Mouse (Mus musculus) gastrocnemius, postnatal 10 days (tissue): Measurements from ENCODE around the gene Fntb. TPM values are rescaled to one million over a fixed set of nuclear protein-coding genes. Genes with fewer than 3 reads are reported as not detected.
"Not testable (repeated sequence)": the region's sequence is repeated elsewhere in the genome, so short reads cannot be mapped to it uniquely, and the experiment has no call there.

Source experiments
- DNase-seq: peaks from one replicate; pipeline ENCODE4 v3.0.0; 2021; ENCODE audit warnings: mixed read lengths
- total RNA-seq, 2 experiments: library from RNA; stranded (reverse); gene quantifications; 2 replicates each; pipeline ENCODE4 v1.2.3; 2021

Gene Fntb
- total RNA-seq, 2 experiments from 2014 or later: 17.0 to 18.1 TPM

DNA sequence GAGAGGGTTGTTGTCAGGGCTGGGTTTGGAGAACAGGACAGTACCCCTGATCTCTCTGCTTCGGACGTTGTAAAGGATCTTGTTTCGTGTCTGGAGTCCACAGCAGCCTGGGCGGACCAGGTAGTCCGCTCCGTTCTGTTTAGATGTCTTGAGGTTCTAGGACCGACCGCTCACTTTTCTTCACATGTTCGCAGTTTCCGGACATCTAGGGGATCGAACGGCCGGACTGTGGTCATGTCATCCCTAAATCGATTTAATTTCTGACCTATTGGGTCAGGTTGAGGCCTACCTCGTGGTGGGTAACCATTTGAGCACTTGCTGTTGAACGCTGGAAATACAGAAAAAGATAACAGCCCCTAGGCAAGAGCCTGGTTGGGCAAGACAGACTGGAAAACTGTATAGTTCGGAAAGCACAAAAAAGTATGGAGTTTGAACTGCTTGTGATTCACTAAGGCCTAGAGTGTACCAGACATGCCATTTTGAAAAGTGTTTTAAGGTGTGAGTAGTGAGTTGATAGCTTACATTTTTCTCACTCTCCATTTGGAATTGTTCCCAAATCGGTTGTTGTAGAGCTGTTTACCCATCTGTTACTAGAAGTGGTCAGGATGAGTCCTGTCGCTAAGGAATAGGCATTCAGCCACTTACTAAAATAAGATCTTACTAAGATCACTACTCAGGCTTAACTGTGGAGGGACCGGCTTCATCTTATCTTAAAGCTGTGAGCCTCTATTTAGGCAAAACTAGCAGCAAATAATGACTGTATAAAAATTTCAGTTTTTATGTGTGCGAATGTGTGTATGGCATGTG lies 72.7 kb downstream of the Fntb start:
- DNase-seq: no peak

DNA sequence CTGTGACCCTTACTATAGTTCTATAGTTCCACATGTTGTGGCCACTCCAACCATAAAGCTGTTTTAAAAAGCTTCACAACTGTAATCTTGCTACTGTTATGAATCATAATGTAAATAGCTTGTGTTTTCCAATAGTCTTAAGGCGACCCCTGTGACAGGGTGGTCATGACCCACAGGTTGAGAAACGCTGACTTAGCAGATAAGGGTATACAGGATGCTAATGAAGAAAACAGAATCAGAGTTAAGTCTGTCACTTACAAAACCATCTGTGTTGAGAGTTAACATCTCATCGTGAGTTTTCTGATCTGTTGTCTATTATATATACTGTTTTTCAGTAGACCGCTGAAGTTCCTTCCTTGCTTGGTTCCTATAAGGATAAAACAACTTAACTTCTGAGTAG lies 73.9 kb downstream of the Fntb start:
- DNase-seq: no peak

DNA sequence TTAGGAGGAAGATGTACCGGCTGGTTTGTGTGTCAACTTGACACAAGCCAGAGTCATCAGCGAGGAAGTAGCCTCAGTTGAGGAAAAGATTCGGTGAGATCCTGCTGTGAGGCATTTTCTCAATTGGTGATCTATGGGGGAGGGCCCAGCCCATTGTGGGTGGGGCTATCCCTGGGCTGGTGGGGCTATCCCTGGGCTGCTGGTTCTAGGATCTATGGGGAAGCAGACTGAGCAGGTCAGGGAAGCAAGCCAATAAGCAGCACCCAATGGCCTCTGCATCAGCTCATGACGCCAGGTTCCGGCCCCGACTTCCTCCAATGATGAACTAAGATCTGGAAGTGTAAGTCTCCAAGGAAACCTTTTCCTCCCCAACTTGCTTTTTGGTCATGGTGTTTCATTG lies 74.7 kb downstream of the Fntb start:
- DNase-seq: no peak

DNA sequence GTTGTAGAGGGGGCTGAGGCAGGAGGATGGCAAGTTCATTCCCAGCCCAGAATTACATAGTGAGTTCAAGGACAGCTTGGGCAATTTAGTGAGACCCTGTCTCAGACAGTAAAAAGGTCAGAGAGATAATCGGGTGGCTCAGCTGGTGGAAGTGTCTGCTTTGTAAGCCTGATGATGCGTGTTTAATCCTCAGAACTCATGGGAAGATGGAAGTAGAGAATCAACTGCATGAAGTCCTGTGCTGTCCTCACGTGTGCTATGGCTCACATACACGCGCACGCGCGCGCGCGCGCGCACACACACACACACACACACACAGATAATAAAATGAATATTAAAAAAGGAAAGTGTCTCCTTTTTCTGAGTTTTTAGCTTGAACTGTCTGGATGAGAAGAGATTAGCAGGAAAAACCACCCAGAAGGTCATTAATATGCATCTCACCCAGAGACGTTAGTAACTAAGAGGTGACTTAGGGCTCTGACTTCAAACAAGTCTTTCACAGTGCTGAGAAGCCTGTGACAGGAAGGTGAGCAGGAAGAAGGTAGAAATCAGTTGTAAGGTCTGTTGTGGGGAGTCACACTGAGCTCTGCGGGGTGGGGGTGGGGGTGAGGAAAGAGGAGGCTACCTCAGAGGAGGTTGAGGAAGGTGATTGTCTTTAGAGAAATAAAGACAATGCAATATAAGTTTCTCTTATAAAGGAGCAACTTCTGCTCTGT lies 79.1 kb downstream of the Fntb start:
- DNase-seq: no peak

DNA sequence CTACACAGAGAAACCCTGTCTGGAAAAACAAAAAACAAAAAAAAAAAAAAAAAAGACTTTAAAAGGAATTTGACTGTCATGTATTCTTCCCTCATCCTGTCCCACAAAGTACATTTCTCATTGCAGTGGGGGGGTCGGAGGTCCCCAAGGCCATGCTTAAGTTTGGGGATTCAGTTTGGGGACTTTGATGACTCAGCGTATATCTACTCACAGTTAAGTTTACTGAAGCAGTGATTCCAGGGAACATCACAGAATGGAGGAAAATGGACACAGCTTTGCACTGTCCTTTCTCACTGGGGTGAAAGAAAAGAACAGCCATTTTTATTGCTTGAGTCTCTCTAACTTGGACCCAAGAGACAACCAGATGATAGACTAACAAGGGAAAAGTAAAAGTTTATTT lies 87.0 kb downstream of the Fntb start:
- DNase-seq: no peak

DNA sequence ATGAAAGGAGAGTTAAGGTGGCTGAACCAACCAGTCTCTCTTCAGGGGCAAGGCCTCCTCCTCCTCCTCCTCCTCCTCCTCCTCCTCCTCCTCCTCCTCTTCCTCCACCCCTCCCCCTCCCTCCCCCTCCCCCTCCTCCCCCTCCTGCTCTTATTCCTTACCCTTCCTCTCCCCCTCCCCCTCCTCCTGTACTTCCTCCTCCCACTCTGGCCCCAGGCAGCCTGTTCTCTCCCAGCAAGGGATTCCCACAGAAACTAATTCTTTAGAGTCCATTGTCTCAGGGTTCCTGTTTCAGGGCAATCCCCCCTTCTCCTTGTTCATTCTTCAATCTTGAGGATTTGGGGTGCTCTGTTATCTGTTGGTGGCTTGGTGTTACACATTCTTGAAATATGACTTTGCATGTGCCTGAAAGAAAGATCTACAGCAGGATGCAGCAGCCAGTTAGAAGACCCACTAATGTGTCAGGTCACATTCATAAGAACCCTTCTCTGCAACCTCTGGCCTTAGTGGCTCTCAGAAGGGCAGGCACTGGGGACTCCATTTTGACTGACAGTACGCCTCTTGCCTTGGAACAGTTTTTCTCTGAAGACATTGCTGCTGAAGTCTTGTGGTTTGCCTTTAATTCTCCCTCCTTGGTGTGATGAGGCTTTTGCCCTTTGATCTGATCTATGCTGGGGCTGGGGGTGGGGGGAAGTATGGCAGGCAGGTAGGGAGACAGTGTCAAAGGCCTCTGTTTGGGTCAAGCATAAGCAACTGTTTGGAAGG lies 88.2 kb downstream of the Fntb start:
- no peak for DNase-seq

DNA sequence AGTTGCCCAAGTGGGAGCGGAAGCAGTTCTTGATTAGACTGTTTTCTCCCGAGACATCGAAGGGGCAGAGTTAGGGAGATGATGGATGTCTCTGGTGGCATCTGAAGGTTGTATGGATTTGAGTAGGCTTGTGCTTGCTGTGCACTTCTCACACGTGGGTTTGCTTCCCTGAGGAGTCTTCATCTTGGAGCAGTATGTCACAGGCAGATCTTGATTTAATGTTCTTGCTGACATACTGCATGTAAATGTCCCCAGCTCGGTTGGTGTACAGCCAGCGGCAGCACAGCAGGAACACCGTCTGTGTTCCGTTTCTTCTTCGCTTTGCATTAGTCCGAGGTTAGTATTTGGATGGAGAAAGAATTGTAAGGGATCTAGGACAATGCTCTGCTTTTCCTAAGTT lies 91.7 kb downstream of the Fntb start:
- DNase-seq: no peak

DNA sequence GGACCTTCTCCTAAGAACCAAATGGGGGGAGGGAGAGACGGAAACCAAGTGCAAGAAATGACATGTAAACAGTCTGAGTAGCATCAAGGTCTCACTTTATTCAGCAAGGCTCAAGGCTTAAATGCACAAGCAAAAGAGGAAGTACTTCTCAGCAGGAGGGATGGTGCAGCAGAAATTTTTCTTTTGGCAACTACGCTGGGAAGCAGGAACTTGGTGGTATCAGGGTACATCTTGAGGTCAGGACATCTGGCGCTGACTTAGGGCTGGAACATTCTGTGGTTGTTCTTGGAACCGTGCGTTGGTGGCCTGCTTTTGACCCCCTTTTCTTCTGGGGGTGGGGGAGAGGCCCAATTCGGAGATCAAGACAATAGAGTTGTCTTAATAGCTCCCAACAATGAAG lies 93.4 kb downstream of the Fntb start:
- not testable (repeated sequence) for DNase-seq

DNA sequence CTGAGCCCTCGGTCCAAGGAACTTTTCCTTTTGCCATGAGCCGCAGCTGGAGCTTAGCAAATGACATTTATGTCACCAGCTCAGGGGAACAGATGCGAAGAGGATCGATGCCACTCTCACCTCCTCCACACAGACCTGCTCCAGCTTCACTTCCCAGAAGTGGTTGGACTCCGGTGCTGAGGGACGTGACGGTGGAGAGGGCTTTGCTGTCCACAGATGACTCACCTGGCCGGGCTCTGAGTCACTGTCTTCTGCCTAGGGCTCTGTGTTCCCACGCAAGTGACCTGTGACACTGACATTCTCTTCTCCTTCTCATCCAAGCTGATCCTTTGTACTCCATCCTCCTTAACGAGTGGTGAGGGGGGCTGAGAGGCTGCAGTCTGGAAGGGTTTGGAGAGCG lies 98.3 kb downstream of the Fntb start:
- no peak for DNase-seq

DNA sequence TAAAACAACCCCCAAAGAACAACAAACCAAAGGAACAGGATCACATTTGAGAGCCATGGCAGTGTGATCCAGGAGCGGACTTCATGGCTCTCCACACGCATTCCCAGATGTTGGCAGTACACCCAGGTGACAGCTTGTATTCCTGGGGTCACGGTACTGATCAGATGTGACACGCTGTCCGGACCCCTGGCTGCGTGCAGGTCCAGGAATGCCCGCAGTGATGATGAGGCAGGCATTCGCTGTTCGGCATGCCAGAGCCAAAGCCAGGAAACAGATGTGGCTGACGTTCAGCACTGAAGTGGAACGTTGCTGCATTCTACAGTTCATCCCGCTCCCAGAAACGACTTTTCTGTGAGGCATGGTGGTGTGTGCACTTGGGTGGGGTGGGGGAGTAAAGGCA lies 99.9 kb downstream of the Fntb start:
- DNase-seq: no peak

DNA sequence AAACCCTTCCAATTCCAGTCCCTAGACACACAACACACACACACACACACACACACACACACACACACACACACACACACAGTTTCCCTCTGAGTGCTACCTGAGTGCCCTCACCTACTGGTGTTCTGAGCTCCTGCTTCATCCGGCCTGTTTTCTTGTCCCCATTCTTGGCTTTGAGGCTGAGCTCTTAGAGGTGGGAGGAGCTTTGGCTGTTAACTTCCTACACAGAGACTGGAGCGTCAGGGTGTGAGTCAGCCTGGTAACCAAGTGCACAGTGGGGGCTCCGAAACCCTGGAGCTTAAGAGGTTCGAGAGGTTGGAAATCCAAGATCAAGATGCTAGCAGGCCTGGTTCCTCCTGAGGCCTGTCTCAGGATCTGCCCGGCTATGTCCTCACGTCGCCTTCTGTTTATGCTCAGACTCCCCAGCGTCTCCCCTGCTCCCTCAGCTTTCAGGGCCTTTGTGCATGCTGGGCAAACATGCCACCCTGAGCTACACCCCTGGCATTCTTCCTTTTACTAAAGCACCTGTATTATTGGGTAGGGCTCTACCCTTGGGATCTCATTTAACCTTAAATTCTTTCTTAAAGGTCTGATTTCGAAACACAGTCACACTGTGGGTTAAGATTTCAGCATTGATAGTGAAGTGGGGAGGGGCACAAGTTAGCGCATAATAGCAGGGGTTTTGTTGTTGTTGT lies 102.3 kb downstream of the Fntb start:
- DNase-seq: no peak

DNA sequence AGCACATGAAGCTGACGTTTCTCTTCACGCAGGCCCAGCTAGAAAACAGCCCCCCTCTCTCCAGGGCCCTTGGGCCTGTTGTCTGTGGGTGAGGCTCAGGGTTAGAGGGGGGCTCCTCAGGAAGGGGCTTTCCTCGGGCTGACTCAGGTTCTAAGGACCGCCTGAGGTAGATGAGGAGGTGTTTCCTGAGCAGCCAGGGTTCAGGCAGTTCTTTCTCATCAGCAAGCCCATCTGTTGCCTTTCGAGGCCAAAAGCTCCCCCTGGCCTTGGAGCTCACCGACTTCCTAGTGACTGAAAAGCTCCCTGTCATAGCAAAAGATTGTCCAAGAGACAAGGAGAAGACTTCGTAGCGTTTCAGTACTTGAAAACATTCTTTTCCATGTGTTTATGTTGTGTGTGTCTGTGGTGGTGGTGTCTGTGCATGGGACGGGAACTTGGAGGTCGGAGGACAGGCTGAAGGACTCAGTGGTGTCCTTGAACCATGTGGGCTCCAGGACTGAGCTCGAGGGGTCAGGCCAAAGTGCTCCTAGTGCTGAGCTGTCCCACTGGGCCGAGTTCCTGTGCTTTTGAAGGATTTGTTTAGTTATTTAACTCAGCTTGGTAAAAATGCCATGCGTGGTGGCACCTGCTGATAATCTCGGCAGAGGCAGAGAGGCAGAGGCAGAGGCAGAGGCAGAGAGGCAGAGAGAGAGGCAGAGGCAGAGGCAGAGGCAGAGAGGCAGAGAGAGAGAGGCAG lies 103.2 kb downstream of the Fntb start:
- no peak for DNase-seq

DNA sequence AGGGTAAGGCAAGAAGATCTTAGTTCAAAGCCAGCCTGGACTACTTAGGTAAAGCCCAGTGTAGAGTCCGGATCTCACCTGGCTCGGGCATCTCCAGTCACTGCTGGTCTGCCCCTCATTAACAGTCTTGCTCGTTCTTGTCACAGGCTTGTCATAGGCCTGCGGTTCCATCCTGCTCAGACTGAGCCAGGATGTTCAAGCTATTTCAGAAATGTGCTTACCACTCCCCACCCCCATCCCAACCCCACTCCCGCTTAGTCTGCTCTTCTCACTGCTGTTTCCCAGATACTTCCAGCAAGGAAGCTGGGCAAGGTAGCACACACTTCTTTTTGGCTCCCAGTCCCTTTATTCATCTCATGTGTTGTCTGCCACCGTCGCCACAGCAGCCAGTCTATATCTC lies 104.2 kb downstream of the Fntb start:
- DNase-seq: no peak

DNA sequence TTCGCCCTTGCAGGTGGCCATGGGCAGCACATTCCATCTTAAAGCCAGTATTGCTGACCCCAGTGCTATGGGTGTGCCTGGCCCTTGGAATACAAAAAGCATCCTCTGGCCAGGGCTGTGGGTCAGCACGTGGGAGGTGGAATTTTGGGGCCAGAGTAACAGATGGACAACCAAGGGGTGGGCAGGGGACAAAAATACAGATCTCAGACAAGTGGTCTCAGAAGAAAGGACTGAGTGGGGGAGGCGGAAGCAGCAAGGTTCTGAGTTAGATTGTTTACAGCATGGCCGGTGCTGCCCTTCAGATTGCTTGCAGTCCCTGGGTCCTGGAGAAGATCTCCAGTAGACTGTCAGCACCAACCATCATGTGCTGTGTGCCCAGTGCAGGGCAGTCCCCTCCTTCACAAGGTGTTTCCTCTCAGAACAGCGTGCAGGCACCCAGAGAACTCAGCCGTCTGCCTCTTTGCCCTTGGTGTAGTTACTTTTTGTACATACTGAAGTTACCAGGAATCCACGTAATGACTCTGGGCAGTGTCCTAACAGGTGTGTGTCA lies 107.5 kb downstream of the Fntb start:
- DNase-seq: no peak

DNA sequence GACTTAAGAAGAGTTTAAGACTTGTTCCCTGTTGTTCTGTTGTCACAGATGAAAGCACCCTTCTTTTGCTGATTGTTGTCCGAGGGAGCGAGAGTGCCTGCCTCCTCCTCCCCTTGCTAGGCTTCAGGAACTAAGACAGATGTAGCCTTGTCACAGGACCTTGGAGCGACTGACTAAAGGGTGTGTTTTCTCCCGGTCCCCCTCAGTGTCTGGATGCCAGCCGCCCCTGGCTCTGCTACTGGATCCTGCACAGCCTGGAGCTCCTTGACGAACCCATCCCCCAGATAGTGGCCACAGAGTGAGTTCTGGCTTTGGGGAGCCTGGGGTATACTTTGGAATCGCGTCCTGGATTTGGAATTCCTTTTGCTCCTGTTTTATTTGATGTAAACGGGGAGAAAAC lies 109.4 kb downstream of the Fntb start:
- no peak for DNase-seq

DNA sequence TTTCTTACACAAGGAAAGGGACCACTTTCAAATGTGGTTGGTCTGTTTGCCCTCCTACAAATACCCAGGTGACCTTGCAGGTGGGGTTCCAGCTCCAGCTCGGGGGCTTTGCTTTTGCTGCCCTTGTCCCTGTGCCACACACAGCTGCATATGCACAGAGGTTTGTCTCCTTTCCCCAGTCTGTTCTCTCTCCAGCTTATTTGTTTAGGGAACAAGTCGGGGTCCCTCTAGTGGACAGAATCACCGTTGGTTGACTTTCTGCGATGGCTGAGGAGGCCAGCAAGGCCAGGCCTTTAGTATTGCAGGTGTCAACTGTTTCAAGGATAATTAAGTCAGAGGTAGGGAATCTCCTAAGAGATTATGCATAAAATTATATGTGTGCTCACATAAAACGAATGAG lies 113.9 kb downstream of the Fntb start:
- DNase-seq: peak; percentile 46

DNA sequence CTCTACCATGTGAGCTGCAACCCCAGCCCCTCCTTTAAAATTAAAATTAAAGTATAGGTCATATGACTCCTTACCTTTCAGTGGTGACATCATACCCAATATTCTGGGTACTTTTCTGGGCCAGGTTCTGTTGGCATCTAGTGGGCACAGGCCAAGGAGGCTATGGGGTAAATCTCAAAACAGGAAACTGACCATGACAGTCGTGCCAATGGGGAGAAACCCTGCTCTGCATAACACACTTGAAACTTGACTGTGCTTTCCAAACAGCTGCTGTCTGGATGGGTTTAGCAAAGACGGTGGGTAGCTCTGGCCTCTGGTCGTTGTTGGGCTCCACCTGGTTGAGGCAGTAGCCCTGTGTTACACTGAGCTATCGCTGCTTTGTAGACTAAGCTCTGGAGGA lies 114.7 kb downstream of the Fntb start:
- no peak for DNase-seq

DNA sequence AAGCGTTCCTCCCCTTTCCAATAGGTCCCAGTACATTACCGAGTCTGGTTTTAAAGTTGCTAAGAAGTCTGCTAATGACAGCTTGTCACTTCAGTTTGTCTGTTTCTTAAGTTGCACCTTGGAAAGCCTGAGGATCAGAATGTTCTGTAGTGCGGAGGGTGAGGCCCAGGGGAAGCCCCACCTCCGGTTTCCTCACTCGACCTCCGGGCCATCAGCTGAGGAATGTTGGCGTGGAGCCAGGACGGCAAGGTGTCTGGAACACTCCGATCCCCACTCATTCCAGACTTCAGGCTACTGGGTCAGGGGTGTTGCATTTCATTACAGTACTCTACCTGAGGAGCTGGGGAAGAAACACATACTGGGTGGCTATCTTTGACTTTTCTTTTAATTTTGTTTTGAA lies 118.4 kb downstream of the Fntb start:
- DNase-seq: peak; percentile 76

DNA sequence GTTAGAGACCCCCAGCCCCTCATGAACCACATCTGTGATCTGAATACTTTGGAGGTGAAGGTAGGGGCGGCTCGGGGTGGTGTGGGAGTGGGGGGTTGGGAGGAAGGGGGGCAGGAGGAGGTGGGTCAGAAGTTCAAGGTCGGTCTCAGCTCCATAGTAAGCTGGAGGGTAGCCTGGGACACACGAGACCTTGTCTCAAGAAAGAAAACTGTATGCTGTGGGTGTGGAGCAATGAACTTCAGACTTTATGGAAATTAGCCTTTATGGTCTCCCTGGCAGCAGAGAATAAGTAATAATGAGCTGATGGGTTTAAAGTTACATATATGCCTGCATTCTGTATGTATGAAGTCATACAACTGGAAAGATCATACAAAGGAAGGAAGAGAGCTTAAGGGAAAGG lies 119.7 kb downstream of the Fntb start:
- no peak for DNase-seq

DNA sequence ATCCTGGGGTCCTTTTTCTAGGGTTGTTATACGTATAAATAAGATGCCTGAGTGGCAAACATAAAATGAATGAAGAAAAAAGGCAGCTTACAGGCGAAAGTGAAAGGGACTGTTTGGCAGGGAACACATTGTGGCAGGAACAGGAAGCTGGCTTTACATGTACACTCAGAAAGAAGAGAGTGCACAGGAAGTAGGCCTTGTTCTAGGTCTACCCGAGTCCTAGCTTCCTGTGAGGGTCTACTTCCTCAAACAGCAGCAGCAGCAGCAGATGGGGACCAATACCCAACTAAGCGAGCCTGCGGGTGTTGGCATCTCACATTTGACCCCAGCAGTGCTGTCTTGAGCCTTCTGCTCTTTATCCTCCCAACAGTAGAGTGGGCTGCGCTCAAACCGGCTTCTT lies 121.4 kb downstream of the Fntb start:
- no peak for DNase-seq

DNA sequence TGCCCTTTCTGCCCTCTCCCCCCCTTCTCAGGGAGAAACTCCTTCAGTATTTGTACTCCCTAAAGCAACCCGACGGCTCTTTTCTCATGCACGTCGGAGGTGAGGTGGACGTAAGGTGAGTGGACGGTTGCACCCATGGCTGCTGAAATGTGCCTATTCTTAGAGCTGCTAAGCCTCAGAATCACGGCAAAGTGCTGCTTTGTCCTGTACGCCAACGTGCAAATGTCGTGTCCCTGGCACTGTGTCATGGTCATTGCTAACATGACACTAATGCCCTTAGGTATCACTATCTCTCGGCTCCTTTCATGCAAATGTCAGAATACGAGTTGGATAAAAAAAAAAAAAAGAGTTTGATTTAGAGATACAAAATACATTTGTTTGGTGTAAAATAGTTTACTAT lies 122.6 kb downstream of the Fntb start:
- no peak for DNase-seq
